Mouse (Mus musculus): Measurements from ENCODE around the gene Bglap.

The Bglap gene

GRCm38 (mm10) chr3:88339006-88339405 lies 45.3 kb downstream of the Bglap start:
- no peak for DNase-seq (ENCODE audit: low spot score)

- DNase-seq (ENCODE audit: low spot score), result no peak
Measured at GRCm38 (mm10) chr3:88338316-88338715, 45.9 kb downstream of the Bglap start.

- DNase-seq (ENCODE audit: low spot score), result no peak
Measured at GRCm38 (mm10) chr3:88337367-88338020, 46.8 kb downstream of the Bglap start.

GRCm38 (mm10) chr3:88336058-88337013 lies 47.9 kb downstream of the Bglap start, which contains the start of the genes Tmem79 and Smg5:
Gene Tmem79 (minus strand): TSS chr3:88336148.
Gene Smg5 (plus strand): TSS chr3:88336260.
- peak; percentile 93 for DNase-seq (ENCODE audit: low spot score)

GRCm38 (mm10) chr3:88335436-88336053 lies 48.7 kb downstream of the Bglap start:
- no peak for DNase-seq (ENCODE audit: low spot score)

- DNase-seq (ENCODE audit: low spot score), result no peak
Measured at GRCm38 (mm10) chr3:88334902-88335435, 49.3 kb downstream of the Bglap start.

- no peak for DNase-seq (ENCODE audit: low spot score)
Measured at GRCm38 (mm10) chr3:88334029-88334658, 50.1 kb downstream of the Bglap start.

Measured in layer of hippocampus, adult 9-10 months (tissue).